Mouse (Mus musculus) gastrocnemius, postnatal 14 days (tissue): ENCODE data around the gene Fam107b. TPM values are rescaled to one million over a fixed set of nuclear protein-coding genes. Genes with fewer than 3 reads are reported as not detected.

Source experiments
- DNase-seq: peaks from one replicate; pipeline ENCODE4 v3.0.0; 2021; ENCODE audit warnings: mixed read lengths
- intact Hi-C: fragments of 180-260 bp; cut with DNase I; formaldehyde crosslinking; loops from one replicate; pipeline ENCODE4 v1.15.1; 2025; ENCODE audit warnings: low total_unique reads
- total RNA-seq, 2 experiments: library from RNA; stranded (reverse); gene quantifications; 2 replicates each; pipeline ENCODE4 v1.2.3; 2021

The Fam107b gene
- total RNA-seq, 2 experiments from 2014 or later: 5.1 to 7.3 TPM

DNA sequence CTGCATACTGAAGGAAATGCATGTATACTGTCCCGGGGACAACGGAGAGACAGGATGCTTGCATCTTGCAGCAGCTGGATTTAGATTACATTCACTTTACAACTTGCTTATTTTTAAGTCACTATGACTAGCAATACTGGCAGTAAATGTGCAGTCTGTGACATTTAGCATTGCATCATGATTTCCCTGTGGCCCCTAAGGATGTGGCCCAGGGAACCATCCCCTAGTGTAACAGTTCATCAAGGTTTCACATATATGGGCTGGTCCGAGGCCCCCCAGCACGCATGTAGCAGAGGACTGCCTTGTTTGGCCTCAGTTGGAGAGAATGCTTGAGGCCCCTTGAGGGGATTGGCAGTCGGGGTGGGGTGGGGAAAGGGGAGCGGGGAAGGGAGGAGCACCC is 235.5 kb downstream of the Fam107b start:
- intact Hi-C loops: no loop called here
- DNase-seq: no peak

- no peak for DNase-seq
- intact Hi-C loops: no loop called here
These were observed 240.0 kb downstream of the Fam107b start for GRCm38 (mm10) chr2:3810321-3810720.

- peak; percentile 71 for DNase-seq
- intact Hi-C loops: no loop called here
These were observed 245.9 kb downstream of the Fam107b start for GRCm38 (mm10) chr2:3816142-3816609.

DNA sequence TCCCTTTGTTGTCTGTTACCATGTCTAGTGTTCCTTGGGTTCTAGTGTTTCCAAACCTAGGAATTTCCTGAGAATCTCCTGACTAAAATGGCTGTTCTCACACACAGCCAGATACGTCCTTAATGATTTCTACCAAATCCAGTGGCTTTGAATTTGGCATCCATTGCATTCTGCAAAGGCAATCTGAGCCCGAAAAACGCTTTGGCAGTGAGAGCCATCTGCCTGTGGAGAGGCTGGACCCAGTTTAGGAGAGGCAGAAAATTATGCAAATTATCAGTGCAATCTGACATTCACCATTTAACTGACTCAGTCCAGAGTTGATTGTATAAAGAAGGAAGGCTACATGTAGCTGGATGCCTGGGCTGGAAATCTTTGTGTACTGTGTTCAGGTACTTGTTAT is 247.3 kb downstream of the Fam107b start:
- intact Hi-C loops: no loop called here

DNA sequence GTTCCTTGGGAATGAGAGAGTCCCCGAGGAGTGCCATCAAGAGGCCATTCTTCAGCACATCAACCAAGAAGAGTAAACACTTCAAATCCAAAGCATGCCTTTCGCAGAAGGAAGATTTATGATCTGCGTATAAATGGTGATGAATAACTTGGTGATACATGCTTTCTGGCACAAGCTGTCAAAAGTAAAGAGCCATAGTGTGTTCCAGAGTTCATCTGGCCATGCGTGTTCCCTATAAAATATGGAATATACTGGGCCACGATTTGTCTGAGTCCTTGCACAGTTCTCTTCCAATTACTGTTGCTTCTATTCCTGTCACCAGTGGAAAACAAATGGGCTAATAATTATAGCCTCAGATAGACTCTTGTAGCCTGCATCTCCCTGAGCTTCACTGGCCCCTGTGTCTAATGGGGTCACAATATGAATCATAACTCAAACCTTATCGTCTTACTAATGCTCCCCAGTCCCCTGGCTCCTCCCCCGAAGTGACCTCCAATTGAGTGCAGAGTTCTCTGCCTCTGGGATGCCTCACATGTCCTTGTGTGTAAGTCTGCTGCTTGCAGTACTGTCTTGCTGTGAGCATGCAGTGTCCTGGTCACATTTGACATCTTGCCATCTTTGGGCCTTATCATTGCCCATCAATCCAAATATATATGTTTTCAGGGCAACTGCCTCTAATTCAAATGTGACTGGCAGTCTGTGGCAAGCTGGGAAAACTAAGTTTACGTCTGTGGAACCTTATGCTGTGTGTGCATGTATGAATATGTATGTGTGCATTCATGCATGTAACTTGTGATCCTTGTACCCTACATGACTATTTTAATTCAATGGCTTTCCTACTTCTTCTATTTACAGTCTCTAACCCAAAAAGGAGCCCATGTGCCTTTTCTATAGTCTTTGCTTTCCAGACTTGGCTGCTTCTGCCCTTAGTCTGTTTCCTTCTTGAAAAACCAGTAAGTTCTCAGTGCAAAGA is 252.5 kb downstream of the Fam107b start:
- intact Hi-C loops: no loop called here
- DNase-seq: no peak

More for the DNA sequence above, 247.3 kb downstream of the Fam107b start:
- no peak for DNase-seq

Other genes starting within 250 kb of the Fam107b start
- 1 to 10 TPM; 5.2 to 5.6 TPM for gene Rpp38, start 237.8 kb upstream of the Fam107b start, total RNA-seq
- under 1 TPM; 0.43 to 0.64 TPM for gene Acbd7, start 234.3 kb upstream of the Fam107b start, total RNA-seq
- gene Olah, start 173.3 kb upstream of the Fam107b start, total RNA-seq: not detected
- not detected for gene Meig1, start 147.8 kb upstream of the Fam107b start, total RNA-seq
- 1 to 10 TPM; 2.0 to 2.2 TPM for gene Dclre1c, start 146.4 kb upstream of the Fam107b start, total RNA-seq
- gene Suv39h2, start 95.5 kb upstream of the Fam107b start, total RNA-seq: 1 to 10 TPM in 1 of 2 experiments, under 1 TPM in 1; 0.78 to 1.6 TPM
- gene Gm45902, start 57.7 kb upstream of the Fam107b start, total RNA-seq: 1 to 10 TPM; 1.1 to 1.2 TPM
- 10 to 100 TPM; 14.8 to 16.1 TPM for gene Hspa14, start 57.7 kb upstream of the Fam107b start, total RNA-seq
- gene Cdnf, start 57.5 kb upstream of the Fam107b start, total RNA-seq: 10 to 100 TPM; 22.1 to 24.0 TPM